Mouse (Mus musculus) leukemia stem cell, adult 10-12 weeks (primary cell): ENCODE data around the gene Fam171a2. TPM values are rescaled to one million over a fixed set of nuclear protein-coding genes. Genes with fewer than 3 reads are reported as not detected.

Experiments used
- polyA plus RNA-seq: library from polyadenylated mRNA; stranded (reverse); fragments of >175 nt; gene quantifications from 2 replicates; pipeline ENCODE4 v1.2.3, GENCODE M21; 2012; ENCODE audit warnings: low replicate concordance

Fam171a2 gene
- polyA plus RNA-seq: 1.5 and 1.7 TPM in 2 replicates

DNA sequence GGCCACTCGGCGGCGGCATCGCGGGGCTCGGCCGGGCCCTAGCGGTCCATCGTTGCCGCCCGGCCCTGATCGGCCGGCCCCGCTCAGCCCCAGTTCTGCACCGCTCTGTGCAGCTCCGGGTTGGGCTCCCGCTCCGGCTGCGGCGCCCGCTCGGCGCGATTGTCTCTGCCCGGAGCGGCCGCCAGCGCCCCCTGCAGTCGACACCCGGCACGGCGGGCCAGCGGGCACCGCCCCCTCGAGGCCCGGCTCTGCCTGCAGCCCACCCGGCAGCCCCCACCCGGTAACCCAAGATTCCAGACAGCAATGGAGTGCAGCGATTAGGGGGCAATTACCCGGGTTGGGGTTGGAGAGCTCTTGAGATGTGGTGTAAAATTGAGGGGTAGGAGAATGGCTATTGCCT is at the start of gene Fam171a2:
Fam171a2 (minus strand) TSS at position 186 of the 400 bp plus-strand sequence.

DNA sequence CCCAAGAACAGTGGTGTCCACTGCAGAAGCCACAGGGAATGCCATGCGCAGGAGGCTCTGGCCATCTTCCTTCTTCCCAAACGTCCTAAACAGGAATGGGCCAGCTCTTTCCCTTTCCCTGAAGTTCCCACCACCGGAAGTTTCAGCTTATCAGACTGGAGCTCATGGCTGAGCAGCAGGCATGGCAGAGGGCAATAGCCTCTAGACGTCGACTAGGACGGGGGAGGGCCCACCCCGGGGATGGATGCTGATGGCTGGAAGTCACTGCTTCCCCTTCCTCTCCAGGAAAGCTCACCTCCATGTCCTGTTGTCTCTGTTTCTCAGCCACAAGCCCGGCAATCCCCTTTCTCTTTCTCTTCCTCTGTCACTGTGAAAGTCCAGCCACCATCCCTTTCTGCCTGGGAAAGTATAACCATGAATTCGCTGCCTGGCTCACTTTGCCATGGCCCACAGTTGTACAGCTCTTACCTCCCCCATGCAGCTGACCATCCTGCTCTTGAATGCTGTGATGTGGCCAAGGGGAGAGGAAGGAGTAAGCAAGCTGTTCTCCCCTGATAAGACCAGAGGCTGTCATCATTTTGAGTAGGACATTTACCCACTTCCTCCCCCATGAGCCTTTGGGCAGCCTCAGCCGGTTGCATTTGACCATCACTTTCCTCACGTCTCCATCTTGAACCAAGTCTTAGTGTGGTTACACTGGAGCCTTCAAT is 22.3 kb upstream of the Fam171a2 start, which contains the start of gene Itga2b:
Itga2b (minus strand) TSS at position 475 of the 710 bp plus-strand sequence.

DNA sequence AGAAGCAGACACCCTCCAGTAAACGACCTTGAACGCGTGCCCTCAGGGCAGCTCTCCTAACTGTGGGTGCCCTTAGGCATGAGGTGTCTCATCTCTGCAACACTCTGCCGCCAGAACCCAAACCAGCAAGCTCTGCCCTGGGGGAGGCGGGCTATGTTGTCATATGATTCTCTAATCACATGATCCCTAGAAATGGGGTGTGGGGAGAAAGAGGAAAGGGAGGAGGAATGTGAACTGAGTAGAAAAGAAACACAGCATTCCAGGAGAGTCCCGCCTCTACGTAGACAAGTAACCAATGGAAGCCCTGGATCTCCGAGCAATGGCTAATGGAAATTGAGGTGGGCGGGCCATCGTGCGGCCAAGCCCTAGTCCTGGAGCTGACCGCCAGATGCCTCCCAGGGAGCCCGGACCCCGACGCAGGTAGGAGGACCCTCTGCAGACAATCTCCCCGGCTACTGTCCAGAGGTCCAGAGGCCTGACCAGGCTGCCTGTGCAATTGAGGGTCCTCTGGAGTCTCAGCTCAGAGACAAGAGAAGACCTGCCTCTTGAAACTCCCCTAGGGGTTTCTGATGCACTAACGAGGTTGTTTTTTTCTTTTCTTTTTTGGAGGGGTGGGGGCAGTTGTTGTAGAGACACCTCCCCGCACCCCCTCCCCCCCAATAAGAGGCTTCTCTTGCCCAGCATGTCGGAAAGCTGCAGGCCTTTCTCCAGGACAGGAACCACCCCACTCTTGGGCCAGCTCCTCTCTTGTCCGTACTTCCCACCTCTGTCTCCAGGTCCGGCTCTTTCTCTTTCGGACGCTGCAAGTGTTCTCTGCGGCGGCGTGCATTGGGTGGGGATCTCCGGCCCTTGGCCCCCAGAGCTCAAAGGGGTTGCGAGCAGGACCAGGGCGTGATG is 17.1 kb downstream of the Fam171a2 start, which contains the start of gene Grn:
Grn (plus strand) TSS at position 195 of the 897 bp plus-strand sequence.

DNA sequence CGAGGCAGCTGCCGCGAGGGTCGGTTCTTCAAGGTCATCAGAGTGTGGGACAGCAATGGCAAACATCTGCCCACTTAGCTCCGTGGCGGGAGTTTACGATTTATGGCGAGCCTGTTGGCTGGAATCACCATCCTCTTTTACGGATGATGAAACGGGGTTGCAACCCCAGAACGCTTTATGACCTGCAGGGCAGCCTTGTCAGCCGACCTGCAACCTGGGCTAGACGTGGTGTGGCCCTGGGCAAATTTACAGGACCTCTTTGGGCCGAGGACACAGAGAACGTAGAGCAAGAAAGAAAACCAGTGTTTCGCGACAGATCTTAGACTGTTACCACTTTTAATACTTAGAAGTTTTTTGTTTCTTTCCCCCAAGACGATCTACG is 39.7 kb downstream of the Fam171a2 start, which contains the start of gene Slc25a39:
Slc25a39 (minus strand) TSS at position 113 of the 382 bp plus-strand sequence.

DNA sequence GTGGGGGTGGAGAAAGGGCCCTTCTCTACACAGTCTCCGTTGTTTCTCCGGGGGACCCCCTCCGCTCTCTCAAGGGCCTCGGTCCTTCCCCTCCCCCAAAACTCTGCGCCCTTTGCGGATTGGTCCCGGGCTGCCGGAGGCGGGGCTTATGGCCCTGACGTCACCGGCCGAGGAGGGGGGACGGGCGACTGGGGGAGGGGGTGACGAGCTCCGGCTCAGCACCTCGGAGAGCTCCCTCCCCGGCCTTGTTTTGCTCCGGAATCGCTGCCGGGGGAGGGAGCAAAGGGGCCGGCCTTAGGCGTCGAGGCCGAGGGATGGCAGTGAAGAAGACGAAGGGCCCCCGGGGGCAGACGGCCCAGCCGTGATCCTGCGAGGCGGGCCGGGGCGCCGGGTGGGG is 54.2 kb downstream of the Fam171a2 start, which contains the start of gene Rundc3a:
Rundc3a (plus strand) TSS at position 166 of the 397 bp plus-strand sequence.

Other genes starting within 250 kb of the Fam171a2 start
- 89.8 and 95.7 TPM in 2 replicates for gene Hdac5, start 217.5 kb downstream of the Fam171a2 start, polyA plus RNA-seq
- 2.6 and 13.3 TPM in 2 replicates for gene BC030867, start 198.8 kb downstream of the Fam171a2 start, polyA plus RNA-seq
- gene Asb16, start 178.9 kb downstream of the Fam171a2 start, polyA plus RNA-seq: 0.98 and 1.2 TPM in 2 replicates
- gene Tmub2, start 162.8 kb downstream of the Fam171a2 start, polyA plus RNA-seq: 46.9 and 69.3 TPM in 2 replicates
- 73.0 and 101 TPM in 2 replicates for gene Atxn7l3, start 151.1 kb downstream of the Fam171a2 start, polyA plus RNA-seq
- 99.7 and 124 TPM in 2 replicates for gene Ubtf, start 127.9 kb downstream of the Fam171a2 start, polyA plus RNA-seq
- 452 and 1,470 TPM in 2 replicates for gene Slc4a1, start 81.5 kb downstream of the Fam171a2 start, polyA plus RNA-seq
- 5.3 and 23.3 TPM in 2 replicates for gene Rundc3a, start 54.3 kb downstream of the Fam171a2 start, polyA plus RNA-seq
- gene Slc25a39, start 39.7 kb downstream of the Fam171a2 start, polyA plus RNA-seq: 151 and 356 TPM in 2 replicates
- 42.1 and 60.7 TPM in 2 replicates for gene Grn, start 17.4 kb downstream of the Fam171a2 start, polyA plus RNA-seq
- gene Itga2b, start 22.4 kb upstream of the Fam171a2 start, polyA plus RNA-seq: 31.4 and 33.3 TPM in 2 replicates
- 11.2 and 32.6 TPM in 2 replicates for gene Gpatch8, start 108.7 kb upstream of the Fam171a2 start, polyA plus RNA-seq
- not detected in 2 replicates for gene Gm11627, start 131.8 kb upstream of the Fam171a2 start, polyA plus RNA-seq
- 0.09 and 0.49 TPM in 2 replicates for gene Fzd2, start 156.7 kb upstream of the Fam171a2 start, polyA plus RNA-seq
- gene Meioc, start 216.0 kb upstream of the Fam171a2 start, polyA plus RNA-seq: not detected in 2 replicates